Mouse (Mus musculus) liver, embryonic 15.5 days (tissue): ENCODE results near the gene Gm960. TPM values are rescaled to one million over a fixed set of nuclear protein-coding genes. Genes with fewer than 3 reads are reported as not detected.

Experiments used
- ATAC-seq: fragments of 200-750 bp; cut with Nextera tagmentation; 2 replicates; pipeline ENCODE4 v1.8.0; 2017; ENCODE audit warnings: moderate number of reproducible peaks, mild to moderate bottlenecking, moderate library complexity; ENCODE audit not compliant: insufficient read depth
- H3K27ac ChIP-seq: fragments of 300-500 bp; sonication (generic); replicated peaks from 2 replicates; pipeline ENCODE4 v1.5.1; 2015; ENCODE audit warnings: mild to moderate bottlenecking, inconsistent platforms
- H3K27me3 ChIP-seq: fragments of 300-500 bp; sonication (generic); 2 replicates; pipeline ENCODE4 v1.6.1; 2015; ENCODE audit warnings: mild to moderate bottlenecking, inconsistent platforms
- H3K36me3 ChIP-seq: fragments of 300-500 bp; sonication (generic); replicated peaks from 2 replicates; pipeline ENCODE4 v1.6.1; 2015; ENCODE audit warnings: moderate library complexity, mild to moderate bottlenecking, inconsistent platforms
- H3K4me1 ChIP-seq: fragments of 300-500 bp; sonication (generic); replicated peaks from 2 replicates; pipeline ENCODE4 v1.6.1; 2015; ENCODE audit warnings: inconsistent platforms
- H3K4me2 ChIP-seq: fragments of 300-500 bp; sonication (generic); 2 replicates; pipeline ENCODE4 v1.6.1; 2015; ENCODE audit warnings: moderate library complexity, mild to moderate bottlenecking, inconsistent platforms
- H3K4me3 ChIP-seq: fragments of 300-500 bp; sonication (generic); replicated peaks from 2 replicates; pipeline ENCODE4 v1.5.1; 2015; ENCODE audit warnings: mild to moderate bottlenecking, inconsistent platforms
- H3K9ac ChIP-seq: fragments of 300-500 bp; sonication (generic); 2 replicates; pipeline ENCODE4 v1.6.1; 2015; ENCODE audit warnings: moderate library complexity, mild to moderate bottlenecking, inconsistent platforms
- H3K9me3 ChIP-seq: fragments of 300-500 bp; sonication (generic); replicated peaks from 2 replicates; pipeline ENCODE4 v1.6.1; 2016; ENCODE audit warnings: inconsistent platforms
- WGBS: fragments of 180-500 bp; shearing (Covaris S2); methylation state at CpG from one replicate; pipeline ENCODE4 v1.1.7; 2015; ENCODE audit warnings: mixed read lengths; ENCODE audit not compliant: insufficient replicate concordance; 5-methylcytosine and 5-hydroxymethylcytosine counted together
- polyA plus RNA-seq: library from polyadenylated mRNA; unstranded; fragments of >200 nt; fragmentation: Nextera tagmentation; extraction: Ambion mirVana; gene quantifications from 2 replicates; pipeline ENCODE4 v1.2.1, GENCODE M21; 2015

Gene Gm960
- polyA plus RNA-seq, result 0.40 and 0.71 TPM in 2 replicates

DNA sequence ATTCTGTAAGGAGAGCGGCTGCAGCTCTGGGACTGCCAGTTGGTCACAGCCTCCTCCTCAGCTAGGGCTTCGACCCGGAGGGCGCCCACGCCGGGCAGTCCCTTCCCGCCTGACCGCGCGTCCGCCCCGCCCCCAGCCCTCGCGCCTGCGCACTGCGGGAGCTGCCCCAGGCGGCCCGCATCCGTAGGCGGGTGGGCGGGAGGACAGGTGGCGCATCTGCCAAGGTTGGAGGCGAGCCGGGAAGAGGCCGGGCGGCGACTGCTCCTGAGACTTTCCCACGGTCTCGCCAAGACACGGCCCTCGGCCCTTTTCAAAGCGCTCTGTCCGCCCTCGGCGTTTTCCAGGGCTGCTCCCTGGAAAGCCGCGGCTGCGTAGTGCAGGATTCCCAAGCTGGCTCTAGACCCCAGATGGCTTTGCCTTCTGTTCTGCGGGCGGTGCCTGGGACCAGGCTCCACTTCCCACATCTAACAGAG is at the start of gene Gm960:
TSS of gene Gm960 (minus strand) at position 464 of the 473 bp plus-strand sequence.
- Histone ChIP-seq H3K4me1 (peaks cover 5% of the 10 kb centered on the region), H3K4me2 (peak within 1 kb of the TSS; percentile 66), H3K36me3 (no peaks in the 10 kb centered on the region), H3K9me3 (no peaks in the 10 kb centered on the region), H3K9ac (no peak within 1 kb of the TSS), H3K27me3 (peaks cover 73% of the 10 kb centered on the region), H3K27ac (no peak within 1 kb of the TSS), H3K4me3 (peak within 1 kb of the TSS; percentile 46)
- WGBS, result 2% methylated on average over 40 of the region's 40 CpGs
- ATAC-seq, result no peak

DNA sequence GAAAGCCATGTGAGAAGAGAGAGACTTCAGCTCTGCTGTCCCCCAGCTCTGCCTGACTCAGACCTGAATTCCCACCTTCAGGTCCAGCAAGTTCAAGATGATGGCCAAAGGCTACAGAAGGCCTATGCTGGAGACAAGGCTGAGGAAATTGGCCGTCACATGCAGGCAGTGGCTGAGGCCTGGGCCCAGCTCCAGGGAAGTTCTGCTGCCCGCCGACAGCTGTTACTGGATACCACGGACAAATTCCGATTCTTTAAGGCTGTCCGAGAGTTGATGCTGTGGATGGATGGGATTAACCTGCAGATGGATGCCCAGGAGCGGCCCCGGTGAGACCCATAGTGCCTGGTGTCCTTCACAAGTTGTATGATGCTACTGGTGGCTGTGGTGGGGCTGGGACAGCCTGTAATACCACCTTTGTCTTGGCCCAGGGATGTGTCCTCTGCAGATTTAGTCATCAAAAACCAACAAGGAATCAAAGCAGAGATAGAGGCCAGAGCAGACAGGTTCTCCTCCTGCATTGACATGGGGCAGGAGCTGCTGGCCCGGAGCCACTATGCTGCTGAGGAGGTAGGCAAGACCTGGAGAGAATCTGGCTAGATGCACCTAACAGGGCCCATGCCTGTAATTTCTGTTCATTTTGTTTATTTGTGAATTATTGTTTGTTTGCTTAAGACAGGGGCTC is 49.3 kb upstream of the Gm960 start:
- no peaks in the 10 kb centered on the region for H3K4me1 ChIP-seq
- ATAC-seq, result no peak
- no peaks in the 10 kb centered on the region for H3K9me3 ChIP-seq
- no peak overlapping the region for H3K27ac ChIP-seq
- H3K9ac ChIP-seq, result no peak overlapping the region
- 82% methylated on average over 9 of the region's 9 CpGs for WGBS
- no peak overlapping the region for H3K4me3 ChIP-seq
- H3K4me2 ChIP-seq, result no peak overlapping the region
- no peaks in the 10 kb centered on the region for H3K36me3 ChIP-seq
- no peaks in the 10 kb centered on the region for H3K27me3 ChIP-seq

DNA sequence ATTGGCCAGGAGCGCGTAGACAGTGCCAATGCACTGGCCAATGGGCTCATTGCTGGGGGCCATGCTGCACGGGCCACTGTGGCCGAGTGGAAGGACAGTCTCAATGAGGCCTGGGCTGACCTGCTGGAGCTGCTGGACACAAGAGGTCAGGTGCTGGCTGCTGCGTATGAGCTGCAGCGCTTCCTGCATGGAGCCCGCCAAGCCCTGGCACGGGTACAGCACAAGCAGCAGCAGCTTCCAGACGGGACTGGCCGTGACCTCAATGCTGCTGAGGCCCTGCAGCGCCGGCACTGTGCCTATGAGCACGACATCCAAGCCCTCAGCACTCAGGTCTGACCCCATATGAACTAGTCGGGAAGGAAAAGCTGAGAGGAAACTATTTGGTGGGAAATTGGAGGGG is 48.1 kb upstream of the Gm960 start:
- Histone ChIP-seq H3K27ac (no peak overlapping the region), H3K4me3 (no peak overlapping the region), H3K27me3 (no peaks in the 10 kb centered on the region), H3K9me3 (no peaks in the 10 kb centered on the region), H3K4me2 (no peak overlapping the region), H3K9ac (no peak overlapping the region), H3K4me1 (no peaks in the 10 kb centered on the region), H3K36me3 (no peaks in the 10 kb centered on the region)
- WGBS, result 74% methylated on average over 14 of the region's 14 CpGs
- ATAC-seq, result no peak

DNA sequence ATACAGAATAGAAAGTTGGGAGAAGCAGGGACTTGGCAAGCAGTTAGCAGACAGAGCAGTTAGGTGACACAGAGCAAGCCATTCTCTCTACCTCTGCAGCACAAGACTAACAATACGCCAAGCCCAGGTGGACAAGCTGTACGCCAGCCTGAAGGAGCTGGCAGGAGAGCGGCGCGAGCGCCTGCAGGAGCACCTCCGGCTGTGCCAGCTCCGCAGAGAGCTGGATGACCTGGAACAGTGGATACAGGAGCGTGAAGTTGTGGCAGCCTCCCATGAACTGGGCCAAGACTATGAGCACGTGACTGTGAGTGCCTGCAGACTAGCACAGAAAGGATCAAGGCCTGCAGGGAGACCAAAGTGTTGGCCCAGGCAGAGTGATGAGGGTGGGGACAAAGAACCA is 47.2 kb upstream of the Gm960 start:
- WGBS, result 81% methylated on average over 10 of the region's 10 CpGs
- no peaks in the 10 kb centered on the region for H3K27me3 ChIP-seq
- no peak overlapping the region for H3K4me3 ChIP-seq
- no peaks in the 10 kb centered on the region for H3K36me3 ChIP-seq
- no peak overlapping the region for H3K9ac ChIP-seq
- no peaks in the 10 kb centered on the region for H3K9me3 ChIP-seq
- no peak for ATAC-seq
- H3K27ac ChIP-seq, result no peak overlapping the region
- no peaks in the 10 kb centered on the region for H3K4me1 ChIP-seq
- H3K4me2 ChIP-seq, result no peak overlapping the region

DNA sequence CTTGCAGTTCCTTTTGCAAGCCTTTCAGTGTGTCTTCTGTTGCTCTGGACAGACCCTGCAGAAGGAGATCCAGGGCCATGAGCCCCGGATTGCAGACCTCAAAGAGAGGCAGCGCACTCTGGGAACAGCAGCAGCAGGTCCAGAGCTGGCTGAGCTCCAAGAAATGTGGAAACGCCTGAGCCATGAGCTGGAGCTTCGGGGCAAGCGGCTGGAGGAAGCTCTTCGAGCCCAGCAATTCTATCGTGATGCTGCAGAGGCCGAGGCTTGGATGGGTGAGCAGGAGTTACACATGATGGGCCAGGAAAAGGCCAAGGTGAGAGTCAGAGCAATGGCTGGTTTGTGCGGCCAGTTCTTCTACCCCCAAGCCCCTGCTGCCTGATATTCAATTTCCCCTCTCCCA is 46.6 kb upstream of the Gm960 start:
- no peak for ATAC-seq
- no peak overlapping the region for H3K4me3 ChIP-seq
- H3K4me1 ChIP-seq, result no peaks in the 10 kb centered on the region
- H3K9me3 ChIP-seq, result no peaks in the 10 kb centered on the region
- WGBS, result 65% methylated on average over 9 of the region's 9 CpGs
- H3K9ac ChIP-seq, result no peak overlapping the region
- no peak overlapping the region for H3K27ac ChIP-seq
- H3K4me2 ChIP-seq, result no peak overlapping the region
- H3K36me3 ChIP-seq, result no peaks in the 10 kb centered on the region
- no peaks in the 10 kb centered on the region for H3K27me3 ChIP-seq

DNA sequence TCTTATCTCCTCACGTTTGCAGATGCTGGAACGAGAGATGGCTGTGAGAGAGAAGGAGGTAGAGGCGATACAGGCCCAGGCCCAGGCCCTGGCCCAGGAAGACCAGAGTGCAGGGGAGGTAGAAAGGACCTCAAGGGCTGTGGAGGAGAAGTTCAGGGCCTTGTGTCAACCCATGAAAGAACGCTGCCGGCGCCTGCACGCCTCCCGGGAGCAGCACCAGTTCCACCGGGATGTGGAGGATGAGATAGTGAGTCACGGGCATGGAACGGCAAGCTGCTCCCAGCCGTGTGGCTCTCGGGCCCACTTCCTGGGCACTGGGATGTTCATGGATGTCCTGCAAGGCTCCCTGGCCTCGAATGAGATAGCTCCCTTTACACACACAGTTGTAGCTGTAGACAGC is 45.6 kb upstream of the Gm960 start:
- Histone ChIP-seq H3K9me3 (no peaks in the 10 kb centered on the region), H3K9ac (no peak overlapping the region), H3K4me3 (no peak overlapping the region), H3K36me3 (no peaks in the 10 kb centered on the region), H3K27ac (no peak overlapping the region), H3K27me3 (no peaks in the 10 kb centered on the region), H3K4me2 (no peak overlapping the region), H3K4me1 (no peaks in the 10 kb centered on the region)
- ATAC-seq, result no peak
- 66% methylated on average over 14 of the region's 14 CpGs for WGBS

DNA sequence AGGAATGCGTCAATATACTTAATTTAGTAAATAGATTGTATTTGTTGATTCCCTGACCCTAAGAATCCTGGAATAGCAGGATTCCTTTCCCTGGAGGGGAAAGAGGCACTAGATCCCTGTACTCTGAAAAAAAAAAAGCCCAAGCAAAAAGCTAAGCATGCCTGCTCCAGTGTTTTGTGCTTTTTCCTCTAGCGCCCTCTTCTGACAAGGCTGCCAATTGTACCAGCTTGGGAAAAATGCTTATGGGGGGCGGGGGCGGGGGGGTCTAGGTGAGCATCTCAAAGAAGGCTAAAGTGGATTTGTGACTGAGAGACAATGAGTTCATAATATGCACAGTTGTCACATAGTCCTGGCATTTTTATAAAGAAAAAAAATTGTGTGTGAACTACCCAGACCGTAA is 45.1 kb upstream of the Gm960 start:
- WGBS, result 35% methylated on average over 5 of the region's 5 CpGs
- H3K9me3 ChIP-seq, result no peaks in the 10 kb centered on the region
- no peak for ATAC-seq
- H3K36me3 ChIP-seq, result no peaks in the 10 kb centered on the region
- no peak overlapping the region for H3K4me3 ChIP-seq
- no peak overlapping the region for H3K4me2 ChIP-seq
- no peak overlapping the region for H3K27ac ChIP-seq
- no peak overlapping the region for H3K9ac ChIP-seq
- no peaks in the 10 kb centered on the region for H3K4me1 ChIP-seq
- no peaks in the 10 kb centered on the region for H3K27me3 ChIP-seq

DNA sequence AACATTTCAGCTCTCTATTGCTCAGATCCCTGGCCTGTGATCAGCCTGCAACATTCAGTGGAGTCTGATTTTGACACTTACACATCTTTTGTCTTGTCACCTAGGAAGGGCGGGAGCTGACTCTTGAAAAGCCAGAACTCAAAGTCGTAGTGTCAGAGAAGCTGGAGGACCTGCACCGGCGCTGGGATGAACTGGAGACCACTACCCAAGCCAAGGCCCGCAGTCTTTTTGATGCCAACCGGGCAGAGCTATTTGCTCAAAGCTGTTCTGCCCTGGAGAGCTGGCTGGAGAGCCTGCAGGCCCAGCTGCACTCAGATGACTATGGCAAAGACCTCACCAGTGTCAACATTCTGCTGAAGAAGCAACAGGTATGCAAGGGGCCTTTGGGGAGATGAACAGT is 43.8 kb upstream of the Gm960 start:
- no peak overlapping the region for H3K27ac ChIP-seq
- H3K4me1 ChIP-seq, result no peaks in the 10 kb centered on the region
- no peaks in the 10 kb centered on the region for H3K36me3 ChIP-seq
- no peaks in the 10 kb centered on the region for H3K27me3 ChIP-seq
- no peak overlapping the region for H3K4me3 ChIP-seq
- no peaks in the 10 kb centered on the region for H3K9me3 ChIP-seq
- H3K4me2 ChIP-seq, result no peak overlapping the region
- 68% methylated on average over 6 of the region's 6 CpGs for WGBS
- no peak for ATAC-seq
- no peak overlapping the region for H3K9ac ChIP-seq

DNA sequence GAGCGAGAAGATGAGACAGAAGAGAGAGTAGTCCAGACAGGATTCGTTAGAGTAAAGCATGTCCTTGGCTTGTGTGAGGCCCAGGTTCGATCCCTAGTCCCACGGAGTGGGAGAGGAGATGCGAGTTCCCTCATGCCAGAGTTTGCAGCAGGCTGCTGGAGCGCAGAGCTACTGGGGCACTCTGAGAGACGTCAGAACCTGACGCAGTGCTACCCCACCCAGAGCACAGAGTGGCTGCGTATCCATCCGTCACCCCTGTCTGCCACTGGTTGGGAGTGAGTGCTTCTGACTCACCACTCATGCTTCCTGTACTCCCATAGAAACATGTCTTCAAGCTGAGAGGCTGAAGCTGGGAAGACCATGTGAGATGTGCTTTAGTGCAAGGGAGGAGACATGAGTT is 43.0 kb upstream of the Gm960 start:
- Histone ChIP-seq H3K4me1 (no peaks in the 10 kb centered on the region), H3K36me3 (no peaks in the 10 kb centered on the region), H3K4me2 (no peak overlapping the region), H3K4me3 (no peak overlapping the region), H3K27ac (no peak overlapping the region), H3K9me3 (no peaks in the 10 kb centered on the region), H3K27me3 (no peaks in the 10 kb centered on the region), H3K9ac (no peak overlapping the region)
- WGBS, result 68% methylated on average over 10 of the region's 10 CpGs
- no peak for ATAC-seq

DNA sequence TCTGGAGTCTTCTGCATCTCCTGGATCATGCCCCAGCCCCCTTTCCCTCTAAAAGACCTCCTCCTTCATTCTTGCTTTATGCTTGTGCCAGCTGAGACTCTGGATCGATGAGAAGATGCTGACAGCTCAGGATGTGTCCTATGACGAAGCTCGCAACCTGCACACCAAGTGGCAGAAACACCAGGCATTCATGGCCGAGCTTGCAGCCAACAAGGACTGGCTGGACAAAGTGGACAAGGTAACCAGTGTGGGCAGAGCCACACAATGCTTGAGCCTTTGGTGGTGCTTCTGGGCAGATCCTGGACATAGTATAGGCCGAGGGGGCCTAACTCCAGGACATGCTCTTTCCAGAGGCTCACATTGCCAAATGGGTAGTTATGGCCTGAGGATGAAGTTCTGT is 41.3 kb upstream of the Gm960 start:
- H3K9ac ChIP-seq, result no peak overlapping the region
- H3K4me3 ChIP-seq, result no peak overlapping the region
- no peak for ATAC-seq
- no peaks in the 10 kb centered on the region for H3K36me3 ChIP-seq
- no peak overlapping the region for H3K4me2 ChIP-seq
- no peaks in the 10 kb centered on the region for H3K9me3 ChIP-seq
- no peak overlapping the region for H3K27ac ChIP-seq
- 75% methylated on average over 5 of the region's 5 CpGs for WGBS
- H3K27me3 ChIP-seq, result no peaks in the 10 kb centered on the region
- no peaks in the 10 kb centered on the region for H3K4me1 ChIP-seq

DNA sequence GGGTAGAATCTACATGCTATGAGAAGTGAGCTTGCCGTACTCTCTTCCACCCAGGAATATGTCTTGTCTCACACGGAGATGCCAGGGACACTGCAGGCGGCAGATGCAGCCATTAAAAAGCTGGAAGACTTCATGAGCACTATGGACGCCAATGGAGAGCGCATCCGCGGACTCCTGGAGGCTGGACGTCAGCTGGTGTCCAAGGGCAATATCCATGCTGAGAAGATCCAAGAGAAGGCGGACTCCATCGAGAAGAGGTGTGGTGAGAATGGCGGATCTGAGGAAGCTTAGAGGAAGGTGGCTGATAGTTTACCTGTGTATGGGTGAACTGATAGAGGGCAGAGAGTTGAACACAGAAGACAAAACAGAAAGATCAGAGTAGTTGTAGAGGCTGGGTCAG is 40.6 kb upstream of the Gm960 start:
- no peaks in the 10 kb centered on the region for H3K36me3 ChIP-seq
- no peak overlapping the region for H3K4me2 ChIP-seq
- no peaks in the 10 kb centered on the region for H3K4me1 ChIP-seq
- no peak overlapping the region for H3K4me3 ChIP-seq
- H3K9ac ChIP-seq, result no peak overlapping the region
- 80% methylated on average over 11 of the region's 11 CpGs for WGBS
- no peaks in the 10 kb centered on the region for H3K27me3 ChIP-seq
- ATAC-seq, result no peak
- H3K27ac ChIP-seq, result no peak overlapping the region
- no peaks in the 10 kb centered on the region for H3K9me3 ChIP-seq

DNA sequence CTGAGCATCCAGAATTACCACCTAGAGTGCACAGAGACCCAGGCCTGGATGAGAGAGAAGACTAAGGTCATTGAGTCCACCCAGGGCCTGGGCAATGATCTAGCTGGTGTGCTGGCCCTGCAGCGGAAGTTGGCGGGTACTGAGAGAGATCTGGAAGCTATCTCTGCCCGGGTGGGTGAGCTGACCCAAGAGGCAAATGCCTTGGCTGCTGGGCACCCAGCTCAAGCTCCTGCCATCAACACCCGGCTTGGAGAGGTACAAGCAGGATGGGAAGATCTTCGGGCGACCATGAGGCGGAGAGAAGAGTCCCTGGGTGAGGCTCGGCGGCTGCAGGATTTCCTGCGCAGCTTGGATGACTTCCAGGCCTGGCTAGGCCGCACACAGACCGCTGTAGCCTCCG is 39.4 kb upstream of the Gm960 start:
- Histone ChIP-seq H3K36me3 (no peaks in the 10 kb centered on the region), H3K9ac (no peak overlapping the region), H3K27me3 (no peaks in the 10 kb centered on the region), H3K4me3 (no peak overlapping the region), H3K27ac (no peak overlapping the region), H3K4me2 (no peak overlapping the region), H3K9me3 (no peaks in the 10 kb centered on the region), H3K4me1 (no peaks in the 10 kb centered on the region)
- ATAC-seq, result no peak
- 71% methylated on average over 13 of the region's 13 CpGs for WGBS
